Mouse (Mus musculus) hindbrain, embryonic 14.5 days (tissue): Measurements from ENCODE around the gene Ino80b. TPM values are rescaled to one million over a fixed set of nuclear protein-coding genes. Genes with fewer than 3 reads are reported as not detected.

ENCODE experiments used
- ATAC-seq: fragments of 200-750 bp; cut with Nextera tagmentation; 2 replicates; pipeline ENCODE4 v1.8.0; 2017; ENCODE audit warnings: moderate number of reproducible peaks, mild to moderate bottlenecking, moderate TSS enrichment, moderate library complexity; ENCODE audit not compliant: low FRiP score
- DNase-seq: peaks from one replicate; pipeline ENCODE4 v3.0.0-alpha.2; 2015; ENCODE audit warnings: low spot score
- H3K27ac ChIP-seq: fragments of 300-500 bp; sonication (generic); 2 replicates; pipeline ENCODE4 v1.5.1; 2014; ENCODE audit warnings: mild to moderate bottlenecking, moderate library complexity
- H3K27me3 ChIP-seq: fragments of 300-500 bp; sonication (generic); 2 replicates; pipeline ENCODE4 v1.6.1; 2014; ENCODE audit warnings: mild to moderate bottlenecking, low read length, mixed read lengths; ENCODE audit not compliant: control insufficient read depth, insufficient read depth
- H3K36me3 ChIP-seq: fragments of 300-500 bp; sonication (generic); replicated peaks from 2 replicates; pipeline ENCODE4 v1.6.1; 2014; ENCODE audit not compliant: control insufficient read depth, insufficient read depth
- H3K4me1 ChIP-seq: fragments of 300-500 bp; sonication (generic); replicated peaks from 2 replicates; pipeline ENCODE4 v1.6.1; 2014; ENCODE audit warnings: antibody characterized with exemption, low read length, mixed read lengths; ENCODE audit not compliant: control insufficient read depth, insufficient read depth
- H3K4me2 ChIP-seq: fragments of 300-500 bp; sonication (generic); replicated peaks from 2 replicates; pipeline ENCODE4 v1.6.1; 2014; ENCODE audit warnings: mild to moderate bottlenecking, moderate library complexity
- H3K4me3 ChIP-seq: fragments of 300-500 bp; sonication (generic); replicated peaks from 2 replicates; pipeline ENCODE4 v1.5.1; 2014; ENCODE audit warnings: mild to moderate bottlenecking, low read length
- H3K9ac ChIP-seq: fragments of 300-500 bp; sonication (generic); 2 replicates; pipeline ENCODE4 v1.6.1; 2014
- H3K9me3 ChIP-seq: fragments of 300-500 bp; sonication (generic); 2 replicates; pipeline ENCODE4 v1.6.1; 2016; ENCODE audit warnings: low read length; ENCODE audit not compliant: control insufficient read depth
- WGBS: fragments of 180-500 bp; shearing (Covaris S2); extraction: QIAGEN DNeasy Blood & Tissue Kit; methylation state at CpG from one replicate; pipeline ENCODE4 v1.1.7; 2014; 5-methylcytosine and 5-hydroxymethylcytosine counted together
- polyA plus RNA-seq: library from polyadenylated mRNA; unstranded; fragments of >200 nt; fragmentation: Nextera tagmentation; extraction: Ambion mirVana; gene quantifications from 2 replicates; pipeline ENCODE4 v1.2.1, GENCODE M21; 2014

The Ino80b gene
- polyA plus RNA-seq, 1 experiment from 2014 or later: 15.4 TPM

DNA sequence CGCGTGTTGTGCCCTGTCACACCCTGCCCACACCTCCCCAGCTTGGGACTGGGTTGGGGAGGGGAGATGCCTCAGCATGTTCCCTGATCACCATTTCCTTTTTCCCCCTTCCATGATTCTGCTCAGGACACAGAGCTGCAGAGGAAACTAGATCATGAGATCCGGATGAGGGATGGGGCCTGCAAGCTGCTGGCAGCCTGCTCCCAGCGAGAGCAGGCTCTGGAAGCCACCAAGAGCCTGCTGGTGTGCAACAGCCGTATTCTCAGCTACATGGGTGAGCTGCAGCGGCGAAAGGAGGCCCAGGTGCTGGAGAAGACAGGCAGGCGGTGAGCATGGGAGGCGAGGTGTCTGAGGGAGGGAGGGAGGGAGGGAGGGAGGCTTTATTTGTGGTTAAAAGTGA, 20.6 kb upstream of the Ino80b start:
- H3K27ac ChIP-seq: no peak overlapping the region
- H3K4me3 ChIP-seq: no peak overlapping the region
- no peak overlapping the region for H3K9ac ChIP-seq
- H3K9me3 ChIP-seq: no peaks in the 10 kb centered on the region
- H3K27me3 ChIP-seq: no peaks in the 10 kb centered on the region
- H3K36me3 ChIP-seq: peaks cover 4% of the 10 kb centered on the region
- peaks cover 14% of the 10 kb centered on the region for H3K4me1 ChIP-seq
- 78% methylated on average over 9 of the region's 9 CpGs for WGBS
- no peak overlapping the region for H3K4me2 ChIP-seq
- DNase-seq (no peak), ATAC-seq (no peak)

DNA sequence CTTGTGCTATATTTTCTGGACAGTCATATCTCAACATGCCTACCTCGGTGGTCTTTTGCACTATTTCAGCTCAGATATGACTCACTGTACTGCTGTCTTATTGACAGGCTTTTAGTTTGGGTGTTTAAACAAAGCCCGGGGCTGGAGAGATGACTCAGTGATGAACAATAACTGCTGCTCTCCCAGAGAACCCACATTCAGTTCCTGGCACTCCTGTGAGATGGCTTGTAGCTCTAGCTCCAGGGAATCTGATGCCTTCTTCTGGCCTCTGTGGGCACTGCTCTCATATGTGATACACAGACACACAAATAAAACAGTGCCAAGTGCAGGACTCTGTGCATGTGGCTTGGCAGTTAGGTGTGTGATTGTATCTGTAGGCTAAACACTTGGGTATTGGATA, 20.0 kb upstream of the Ino80b start:
- Histone ChIP-seq H3K36me3 (peaks cover 4% of the 10 kb centered on the region), H3K27me3 (no peaks in the 10 kb centered on the region), H3K4me2 (no peak overlapping the region), H3K9ac (no peak overlapping the region), H3K4me3 (no peak overlapping the region), H3K9me3 (no peaks in the 10 kb centered on the region), H3K27ac (no peak overlapping the region), H3K4me1 (peaks cover 14% of the 10 kb centered on the region)
- WGBS: 84% methylated on average over 2 of the region's 2 CpGs
- DNase-seq (no peak), ATAC-seq (no peak)

DNA sequence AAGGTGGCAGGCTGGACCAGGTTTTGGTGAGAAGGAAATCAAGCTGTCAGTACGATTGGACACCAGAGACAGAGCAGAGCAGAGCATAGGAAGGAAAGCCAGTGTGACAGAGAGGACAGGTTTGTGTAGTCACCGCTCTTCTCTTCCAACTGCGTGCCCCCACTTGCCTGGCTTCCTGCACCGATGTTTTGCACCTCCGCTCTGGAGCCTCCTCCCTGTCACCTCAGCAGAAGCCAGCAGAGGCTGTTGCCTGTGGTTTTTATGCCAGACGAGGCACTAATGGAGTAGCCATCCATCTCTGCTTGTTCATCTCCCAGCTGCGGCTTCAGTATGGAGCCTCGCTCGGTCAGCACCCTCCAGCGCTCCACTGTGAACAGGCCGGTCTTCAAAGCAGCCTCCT, 17.7 kb upstream of the Ino80b start:
- Histone ChIP-seq H3K27me3 (no peaks in the 10 kb centered on the region), H3K4me1 (peaks cover 21% of the 10 kb centered on the region), H3K9ac (no peak overlapping the region), H3K27ac (no peak overlapping the region), H3K4me3 (peak overlapping the region; percentile 33; the same call in 1 of the 2 replicates), H3K9me3 (no peaks in the 10 kb centered on the region), H3K36me3 (no peaks in the 10 kb centered on the region; the same call in 1 of the 2 replicates), H3K4me2 (peak overlapping the region; percentile 60; the same call in 1 of the 2 replicates)
- no peak for ATAC-seq
- no peak for DNase-seq
- WGBS: 40% methylated on average over 11 of the region's 11 CpGs

DNA sequence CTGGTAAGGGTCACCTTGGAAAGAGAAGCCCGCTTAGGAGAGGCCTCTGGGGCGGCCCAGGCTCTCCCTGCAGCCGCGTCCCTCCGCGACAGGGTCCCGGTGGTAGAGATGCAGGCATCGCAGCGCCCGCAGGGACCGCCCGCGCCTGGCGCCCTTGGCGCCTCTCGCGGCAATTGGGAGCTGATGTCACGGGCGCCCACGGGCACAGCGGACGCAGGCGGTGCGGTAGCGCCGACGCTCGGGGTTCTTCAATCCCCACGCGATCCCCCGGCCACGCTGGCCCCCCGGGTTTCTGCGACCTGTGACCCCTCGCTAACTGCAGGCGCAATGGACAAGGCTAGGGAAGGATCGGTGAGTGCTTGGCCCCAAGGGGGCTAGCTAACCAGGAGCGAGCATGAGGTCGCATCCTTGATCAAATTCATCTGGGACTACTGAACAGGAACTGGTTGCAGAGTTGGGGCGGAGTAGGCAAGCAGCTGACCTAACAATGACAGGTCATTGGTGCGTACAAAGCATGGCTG, 17.0 kb upstream of the Ino80b start:
- DNase-seq (no peak), ATAC-seq (no peak; the same call in 1 of the 2 replicates)
- WGBS: 7% methylated on average over 39 of the region's 41 CpGs
- Histone ChIP-seq H3K36me3 (no peaks in the 10 kb centered on the region), H3K9me3 (no peaks in the 10 kb centered on the region), H3K4me2 (peak overlapping the region; percentile 60), H3K27ac (0 out of 2 replicates have a peak overlapping the region, but pooled peaks have one; percentile 14), H3K4me3 (peak overlapping the region; percentile 33), H3K4me1 (peaks cover 27% of the 10 kb centered on the region), H3K27me3 (no peaks in the 10 kb centered on the region), H3K9ac (peak overlapping the region; percentile 58)

DNA sequence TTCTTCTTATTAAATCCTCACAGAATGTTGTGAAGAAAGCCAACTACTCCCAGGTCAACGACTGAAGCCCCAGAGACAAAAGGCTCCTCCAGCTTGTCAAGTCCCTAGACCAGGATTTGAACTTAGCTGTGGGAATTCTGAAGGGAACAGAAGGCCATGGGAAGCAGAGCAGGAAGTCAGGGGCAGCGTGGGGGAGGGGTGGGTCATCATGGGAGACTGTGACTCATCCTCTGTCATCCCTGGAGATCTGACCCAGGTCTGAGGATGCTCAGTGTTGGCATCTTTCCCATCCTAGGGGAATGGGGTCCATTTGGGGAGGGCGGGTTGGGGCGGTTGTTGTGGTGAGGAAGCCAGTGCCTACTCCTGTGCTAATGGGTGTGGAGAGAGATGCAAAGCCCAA, 16.4 kb upstream of the Ino80b start:
- Histone ChIP-seq H3K27ac (no peak overlapping the region), H3K9ac (peak overlapping the region; percentile 58; the same call in 1 of the 2 replicates), H3K9me3 (no peaks in the 10 kb centered on the region), H3K4me2 (peak overlapping the region; percentile 60), H3K27me3 (no peaks in the 10 kb centered on the region), H3K36me3 (no peaks in the 10 kb centered on the region), H3K4me3 (no peak overlapping the region; the same call in 1 of the 2 replicates), H3K4me1 (peaks cover 32% of the 10 kb centered on the region)
- WGBS: 27% methylated on average over 4 of the region's 4 CpGs
- no peak for DNase-seq
- no peak for ATAC-seq

DNA sequence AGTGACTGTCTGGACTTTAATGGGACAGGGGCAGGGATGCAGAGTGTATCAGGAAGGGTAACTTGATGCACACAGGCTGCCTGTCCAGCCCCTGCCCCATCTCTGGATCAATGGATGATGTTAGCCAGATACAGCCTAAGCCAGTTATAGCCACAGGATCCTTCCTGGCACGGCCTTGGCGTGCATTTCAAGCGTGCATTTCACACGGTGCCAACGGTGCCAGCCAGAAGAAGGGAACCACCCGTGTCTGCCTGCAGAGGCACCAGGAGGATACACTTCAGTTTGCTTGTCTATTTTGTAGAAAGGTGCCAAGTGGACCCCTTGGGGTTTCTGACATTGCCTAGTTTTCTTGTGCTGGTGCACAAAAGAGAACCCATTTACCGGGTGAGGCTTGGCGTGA, 14.8 kb upstream of the Ino80b start:
- ATAC-seq (no peak), DNase-seq (no peak)
- Histone ChIP-seq H3K9ac (no peak overlapping the region), H3K4me3 (no peak overlapping the region), H3K27me3 (peaks cover 6% of the 10 kb centered on the region; the same call in 1 of the 2 replicates), H3K4me2 (no peak overlapping the region), H3K36me3 (no peaks in the 10 kb centered on the region), H3K9me3 (no peaks in the 10 kb centered on the region), H3K4me1 (peaks cover 32% of the 10 kb centered on the region), H3K27ac (no peak overlapping the region)
- WGBS: 89% methylated on average over 8 of the region's 8 CpGs

DNA sequence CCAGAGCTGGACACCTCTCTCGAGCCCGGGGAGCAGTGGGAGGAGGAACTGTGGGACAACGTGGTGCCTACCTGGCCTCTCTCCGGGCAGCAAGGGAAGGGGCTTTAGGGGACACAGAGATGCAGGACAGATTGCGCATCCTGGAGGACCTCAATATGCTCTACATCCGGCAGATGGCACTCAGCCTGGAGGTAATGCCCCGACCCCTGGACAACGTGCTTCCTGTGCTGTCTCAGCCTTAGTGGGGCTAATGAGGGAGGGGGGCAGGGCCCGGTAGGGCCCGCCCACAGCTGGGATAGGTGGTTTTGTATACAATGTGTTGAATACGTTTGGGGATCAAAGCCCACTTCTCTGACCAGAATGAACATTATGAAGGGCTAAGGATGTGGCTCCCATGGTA, 12.8 kb upstream of the Ino80b start:
- H3K9ac ChIP-seq: peak overlapping the region; percentile 64
- H3K27ac ChIP-seq: peak overlapping the region; percentile 89
- DNase-seq: no peak
- peaks cover 6% of the 10 kb centered on the region; the same call in 1 of the 2 replicates for H3K27me3 ChIP-seq
- H3K4me1 ChIP-seq: peaks cover 30% of the 10 kb centered on the region
- H3K9me3 ChIP-seq: no peaks in the 10 kb centered on the region
- peak overlapping the region; percentile 36 for H3K4me3 ChIP-seq
- H3K36me3 ChIP-seq: no peaks in the 10 kb centered on the region
- H3K4me2 ChIP-seq: peak overlapping the region; percentile 59
- ATAC-seq: peak; percentile 21; the same call in 1 of the 2 replicates
- under 1% methylated on average over 11 of the region's 11 CpGs for WGBS

DNA sequence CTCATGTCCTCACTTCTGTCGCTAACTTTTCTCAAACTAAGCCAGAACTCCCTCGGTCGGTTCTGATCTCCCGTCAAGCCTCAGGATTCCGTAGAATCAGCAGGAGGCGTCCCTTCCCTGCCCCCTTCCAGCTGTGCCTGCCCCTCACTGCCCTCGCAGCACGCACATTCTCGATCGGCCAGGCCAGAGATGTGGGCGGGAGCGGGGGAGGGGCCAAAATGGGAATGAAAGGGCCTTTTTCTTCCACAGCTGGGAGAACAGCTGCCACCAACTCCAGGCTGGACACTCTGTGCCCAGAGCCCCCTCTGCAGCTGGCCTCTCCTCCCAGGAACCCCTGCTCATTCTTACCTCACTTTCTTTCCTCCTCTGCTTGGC, 12.3 kb upstream of the Ino80b start:
- ATAC-seq (peak; percentile 43; the same call in 1 of the 2 replicates), DNase-seq (peak; percentile 54)
- Histone ChIP-seq H3K27ac (peak overlapping the region; percentile 89), H3K4me3 (peak overlapping the region; percentile 36), H3K27me3 (peaks cover 6% of the 10 kb centered on the region; the same call in 1 of the 2 replicates), H3K9ac (peak overlapping the region; percentile 64), H3K4me1 (peaks cover 27% of the 10 kb centered on the region), H3K9me3 (no peaks in the 10 kb centered on the region), H3K36me3 (no peaks in the 10 kb centered on the region), H3K4me2 (peak overlapping the region; percentile 59)
- WGBS: 0% methylated on average over 12 of the region's 12 CpGs

DNA sequence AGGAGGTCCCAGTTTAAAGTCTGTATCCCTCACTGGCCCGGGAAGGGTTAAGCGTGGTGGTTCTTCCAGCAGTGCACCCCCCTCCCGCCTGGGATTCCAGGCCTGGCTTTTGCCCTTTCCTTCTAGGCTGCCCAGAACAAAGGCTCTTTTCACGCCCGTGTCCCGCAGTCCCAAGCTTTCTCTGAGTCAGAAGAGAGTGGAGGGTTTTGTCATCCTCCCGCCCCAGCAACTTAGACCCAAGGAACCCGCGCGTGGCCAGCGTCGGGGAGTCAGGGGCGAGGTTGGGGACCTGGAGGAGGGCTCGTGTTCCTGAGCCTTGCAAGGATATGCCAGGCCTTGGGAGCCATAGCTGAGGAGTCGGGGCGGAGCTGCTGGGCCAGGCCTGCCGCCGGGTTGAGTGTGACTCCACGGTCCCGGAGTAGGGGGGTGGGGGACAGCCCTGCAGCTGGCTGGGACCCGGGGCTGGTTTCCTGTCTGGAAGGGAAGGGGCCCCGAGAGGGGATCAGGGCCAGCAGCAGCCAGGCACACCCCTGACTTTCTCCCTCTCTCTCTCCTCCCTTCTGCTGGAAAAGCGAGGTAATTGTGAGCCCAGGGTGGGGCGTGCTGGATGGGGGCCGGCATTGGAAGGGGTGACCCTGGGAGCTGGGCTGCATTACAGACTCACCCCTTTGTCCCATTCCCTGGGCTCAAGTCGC, 11.8 kb upstream of the Ino80b start:
- peak overlapping the region; percentile 64 for H3K9ac ChIP-seq
- H3K36me3 ChIP-seq: no peaks in the 10 kb centered on the region
- peaks cover 21% of the 10 kb centered on the region for H3K4me1 ChIP-seq
- peak overlapping the region; percentile 59 for H3K4me2 ChIP-seq
- H3K27ac ChIP-seq: peak overlapping the region; percentile 89
- WGBS: under 1% methylated on average over 25 of the region's 26 CpGs
- H3K27me3 ChIP-seq: peaks cover 6% of the 10 kb centered on the region; the same call in 1 of the 2 replicates
- ATAC-seq (peak; percentile 73), DNase-seq (peak; percentile 59)
- H3K9me3 ChIP-seq: no peaks in the 10 kb centered on the region
- peak overlapping the region; percentile 36 for H3K4me3 ChIP-seq
